Mouse (Mus musculus): ENCODE data around the gene Amfr.

The Amfr gene

DNA sequence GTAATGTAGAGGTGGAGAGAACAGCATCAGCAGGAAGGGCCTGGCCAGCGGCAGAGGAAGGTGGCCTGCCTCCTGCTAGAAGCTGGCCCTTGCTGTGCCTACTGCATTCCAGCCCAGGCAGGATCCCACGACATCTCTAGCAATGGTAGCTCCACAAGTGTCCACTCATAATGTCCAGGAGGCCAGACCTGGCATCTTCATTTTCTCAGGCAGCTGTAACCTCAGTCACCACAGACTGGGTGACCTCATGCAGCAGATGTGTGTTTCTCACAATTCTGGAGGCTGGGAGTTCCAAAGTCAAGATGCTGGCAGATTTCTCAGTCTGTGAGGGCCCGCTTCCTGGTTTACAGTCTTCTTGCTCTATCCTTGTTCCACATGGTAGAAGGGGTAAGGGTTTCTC, 74.4 kb downstream of the Amfr start:
- in situ Hi-C loops (cut with MboI, MseI), result no loop called here

DNA sequence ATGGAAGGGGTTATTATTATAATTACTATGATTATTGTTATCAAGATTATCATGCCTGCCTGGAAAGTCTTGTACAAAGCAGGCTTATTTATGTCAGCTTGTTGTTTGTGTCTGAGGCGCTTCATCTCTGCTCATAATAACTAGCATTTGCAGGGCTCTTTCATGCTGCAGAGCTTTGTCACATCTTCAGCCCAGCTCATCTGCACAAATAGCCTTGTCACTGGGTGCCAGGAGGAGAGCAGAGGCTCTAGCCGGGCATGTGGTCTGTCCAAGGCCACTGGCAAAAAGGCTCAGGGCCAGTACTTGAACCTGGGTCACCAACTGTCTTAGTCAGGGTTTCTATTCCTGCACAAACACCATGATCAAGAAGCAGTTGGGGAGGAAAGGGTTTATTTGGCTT, 79.4 kb downstream of the Amfr start:
- in situ Hi-C loops (cut with MboI, MseI), result loop anchor here (5.0 kb wide), 1 partner anchor 336 kb away; no protein-coding TSS in a partner anchor

DNA sequence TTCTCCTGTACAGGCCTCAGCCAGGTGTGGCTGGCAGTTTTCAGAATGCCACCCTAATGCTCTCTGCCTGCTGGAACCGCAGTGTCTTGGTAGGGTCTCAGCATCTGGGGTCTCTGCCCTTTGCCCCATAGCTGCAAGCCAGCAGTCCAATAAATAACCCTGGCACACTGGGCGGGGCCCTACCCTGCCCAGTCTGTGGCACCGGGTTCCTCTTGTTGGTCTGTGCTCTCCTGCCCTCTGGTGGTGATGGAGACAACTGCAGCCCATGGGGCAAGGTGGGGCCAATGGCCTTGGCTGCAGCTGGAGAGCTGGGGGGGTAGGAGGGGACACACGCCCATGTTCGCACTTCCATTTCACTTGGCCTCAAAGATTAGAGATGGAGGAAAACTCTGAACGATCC, 79.8 kb downstream of the Amfr start:
- in situ Hi-C loops (cut with MboI, MseI), result loop anchor here (5.0 kb wide), 1 partner anchor 336 kb away; no protein-coding TSS in a partner anchor

DNA sequence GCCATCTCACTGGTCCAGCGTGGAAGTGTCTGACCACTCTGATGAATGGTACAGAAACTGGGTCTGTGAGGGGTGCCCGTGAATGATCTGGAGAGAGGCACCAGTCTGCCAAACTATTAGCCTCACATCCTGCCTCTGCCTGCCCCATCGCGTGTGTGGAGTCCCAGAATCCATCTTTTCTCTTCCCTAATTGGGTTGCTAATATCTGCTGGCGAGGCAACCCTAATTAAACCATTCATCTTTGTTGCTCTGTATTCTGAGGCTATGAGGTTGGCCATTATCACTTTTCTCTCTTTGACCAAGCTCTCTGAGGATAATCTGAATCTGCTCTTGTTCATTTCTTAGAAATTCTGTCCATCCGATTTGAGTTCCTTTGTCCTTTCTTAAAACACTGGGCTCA, 81.3 kb downstream of the Amfr start:
- in situ Hi-C loops (cut with MboI, MseI), result loop anchor here (5.0 kb wide), 1 partner anchor 334 kb away; no protein-coding TSS in a partner anchor

DNA sequence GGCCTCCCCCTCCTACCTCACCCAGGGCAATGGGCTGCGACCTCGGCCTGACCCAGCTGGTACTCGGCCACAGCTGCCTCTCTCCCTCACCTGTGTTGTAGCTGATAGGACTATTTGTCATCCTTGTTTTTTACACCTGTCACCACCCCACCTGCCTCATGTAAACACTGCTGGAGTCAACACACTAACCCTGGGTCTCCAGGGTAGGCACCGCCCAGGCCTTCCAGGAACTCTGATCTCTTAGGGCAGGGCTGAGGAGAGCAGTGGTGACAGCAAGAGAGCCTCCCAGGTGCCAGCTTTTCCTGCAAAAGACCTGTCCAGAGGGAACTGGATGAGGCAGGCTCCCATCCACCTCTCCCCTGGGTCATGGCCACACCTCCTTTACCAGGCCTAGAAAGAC, 83.4 kb downstream of the Amfr start:
- in situ Hi-C loops (cut with MboI, MseI), result no loop called here

DNA sequence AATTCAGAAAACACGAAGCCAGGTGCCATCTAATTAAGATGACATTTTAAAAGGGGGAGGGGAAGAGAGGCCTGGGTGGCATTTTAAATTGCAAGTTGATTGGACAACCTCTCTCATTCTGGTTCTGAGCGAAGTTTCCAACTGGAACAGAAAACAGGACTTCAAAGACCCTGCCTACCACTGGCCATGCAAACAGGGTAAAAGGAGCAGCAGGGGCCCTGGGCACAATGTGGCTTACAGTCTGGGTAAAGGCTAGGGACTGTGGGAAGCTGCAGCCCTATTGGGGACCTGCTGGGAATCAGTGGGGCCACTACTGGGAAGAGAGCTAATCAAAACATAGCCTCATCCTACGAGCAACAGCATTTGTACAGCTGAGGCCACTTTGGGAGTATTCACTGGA, 87.1 kb downstream of the Amfr start:
- in situ Hi-C loops (cut with MboI, MseI), result no loop called here

DNA sequence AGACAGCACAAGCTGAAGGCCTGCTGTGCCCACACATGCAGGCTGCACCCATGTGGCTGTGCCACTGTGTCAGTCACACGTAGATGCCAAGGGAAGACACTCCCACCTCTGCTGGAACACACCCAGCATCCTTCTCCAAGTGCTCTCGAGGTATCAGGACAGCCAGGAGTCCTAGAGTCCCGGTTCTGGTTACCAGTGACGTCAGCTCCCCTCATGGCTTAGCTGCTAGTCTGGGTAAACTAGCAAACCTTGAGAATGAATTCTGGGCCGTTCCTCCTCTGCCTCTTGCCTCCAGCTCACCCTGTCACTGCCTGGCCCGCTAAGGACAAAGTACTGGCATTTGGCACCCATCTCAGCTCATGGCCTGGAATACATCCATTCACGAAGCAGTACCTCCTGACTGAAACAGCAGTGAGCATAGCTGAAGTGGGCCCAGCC, 88.7 kb downstream of the Amfr start:
- in situ Hi-C loops (cut with MboI, MseI), result no loop called here

Measured in T-helper 1 cell (primary cell).